Mouse (Mus musculus) midbrain, embryonic 15.5 days (tissue): ENCODE data around the gene Kcnn4. TPM values are rescaled to one million over a fixed set of nuclear protein-coding genes. Genes with fewer than 3 reads are reported as not detected.
A peak's percentile ranks its signal among the peaks of the same experiment; 100 is the strongest.

Source experiments
- ATAC-seq: fragments of 200-750 bp; cut with Nextera tagmentation; replicated peaks from 2 replicates; pipeline ENCODE4 v1.8.0; 2017; ENCODE audit warnings: moderate TSS enrichment
- H3K27ac ChIP-seq: fragments of 300-500 bp; sonication (generic); 2 replicates; pipeline ENCODE4 v1.5.1; 2015; ENCODE audit warnings: mild to moderate bottlenecking, inconsistent platforms
- H3K27me3 ChIP-seq: fragments of 300-500 bp; sonication (generic); replicated peaks from 2 replicates; pipeline ENCODE4 v1.6.1; 2015; ENCODE audit warnings: inconsistent platforms
- H3K36me3 ChIP-seq: fragments of 300-500 bp; sonication (generic); replicated peaks from 2 replicates; pipeline ENCODE4 v1.6.1; 2015; ENCODE audit warnings: inconsistent platforms
- H3K4me1 ChIP-seq: fragments of 300-500 bp; sonication (generic); 2 replicates; pipeline ENCODE4 v1.6.1; 2015; ENCODE audit warnings: inconsistent platforms
- H3K4me2 ChIP-seq: fragments of 300-500 bp; sonication (generic); 2 replicates; pipeline ENCODE4 v1.6.1; 2015; ENCODE audit warnings: inconsistent platforms, mild to moderate bottlenecking, moderate library complexity
- H3K4me3 ChIP-seq: fragments of 300-500 bp; sonication (generic); 2 replicates; pipeline ENCODE4 v1.5.1; 2015; ENCODE audit warnings: mild to moderate bottlenecking, inconsistent platforms
- H3K9ac ChIP-seq: fragments of 300-500 bp; sonication (generic); 2 replicates; pipeline ENCODE4 v1.6.1; 2015; ENCODE audit warnings: mild to moderate bottlenecking, inconsistent platforms
- H3K9me3 ChIP-seq: fragments of 300-500 bp; sonication (generic); 2 replicates; pipeline ENCODE4 v1.6.1; 2016; ENCODE audit warnings: inconsistent platforms
- WGBS: fragments of 180-500 bp; shearing (Covaris S2); methylation state at CpG from one replicate; pipeline ENCODE4 v1.1.7; 2015; ENCODE audit warnings: mixed read lengths; 5-methylcytosine and 5-hydroxymethylcytosine counted together
- polyA plus RNA-seq: library from polyadenylated mRNA; unstranded; fragments of >200 nt; fragmentation: Nextera tagmentation; extraction: Ambion mirVana; gene quantifications from 2 replicates; pipeline ENCODE4 v1.2.1, GENCODE M21; 2015

The Kcnn4 gene
- polyA plus RNA-seq, 1 experiment from 2014 or later, result 0.92 TPM

GRCm38 (mm10) chr7:24348896-24349295 is 21.2 kb upstream of the Kcnn4 start, which contains the start of gene Lypd5:
Gene Lypd5 (plus strand): TSS chr7:24349196.
- Histone ChIP-seq H3K9me3 (no peaks in the 10 kb centered on the region), H3K9ac (no peak within 1 kb of the TSS), H3K27me3 (no peaks in the 10 kb centered on the region), H3K4me1 (no peaks in the 10 kb centered on the region), H3K27ac (no peak within 1 kb of the TSS), H3K4me3 (no peak within 1 kb of the TSS), H3K36me3 (no peaks in the 10 kb centered on the region), H3K4me2 (no peak within 1 kb of the TSS)
- 42% methylated on average over 6 of the region's 6 CpGs for WGBS
- ATAC-seq, result no peak

- no peak overlapping the region for H3K9ac ChIP-seq
- no peaks in the 10 kb centered on the region for H3K4me1 ChIP-seq
- H3K4me2 ChIP-seq, result no peak overlapping the region
- no peak overlapping the region for H3K4me3 ChIP-seq
- no peaks in the 10 kb centered on the region for H3K9me3 ChIP-seq
- no peaks in the 10 kb centered on the region for H3K27me3 ChIP-seq
- H3K27ac ChIP-seq, result no peak overlapping the region
- H3K36me3 ChIP-seq, result no peaks in the 10 kb centered on the region
- 86% methylated on average over 6 of the region's 6 CpGs for WGBS
- ATAC-seq, result no peak
Observed at GRCm38 (mm10) chr7:24355646-24356045, 14.4 kb upstream of the Kcnn4 start.

GRCm38 (mm10) chr7:24356081-24356480 is 14.0 kb upstream of the Kcnn4 start:
- ATAC-seq, result no peak
- H3K27me3 ChIP-seq, result no peaks in the 10 kb centered on the region
- H3K9ac ChIP-seq, result no peak overlapping the region
- no peak overlapping the region for H3K4me3 ChIP-seq
- no peak overlapping the region for H3K27ac ChIP-seq
- H3K9me3 ChIP-seq, result no peaks in the 10 kb centered on the region
- H3K4me1 ChIP-seq, result no peaks in the 10 kb centered on the region
- H3K4me2 ChIP-seq, result no peak overlapping the region
- 79% methylated on average over 10 of the region's 10 CpGs for WGBS
- H3K36me3 ChIP-seq, result no peaks in the 10 kb centered on the region

GRCm38 (mm10) chr7:24357899-24358298 is 12.2 kb upstream of the Kcnn4 start:
- no peaks in the 10 kb centered on the region for H3K27me3 ChIP-seq
- no peak overlapping the region for H3K4me3 ChIP-seq
- 53% methylated on average over 4 of the region's 4 CpGs for WGBS
- no peaks in the 10 kb centered on the region for H3K36me3 ChIP-seq
- no peaks in the 10 kb centered on the region for H3K9me3 ChIP-seq
- no peak for ATAC-seq
- H3K9ac ChIP-seq, result no peak overlapping the region
- no peak overlapping the region for H3K4me2 ChIP-seq
- H3K27ac ChIP-seq, result no peak overlapping the region
- H3K4me1 ChIP-seq, result no peaks in the 10 kb centered on the region

- Histone ChIP-seq H3K4me1 (no peaks in the 10 kb centered on the region), H3K4me3 (no peak overlapping the region), H3K9ac (no peak overlapping the region), H3K27ac (no peak overlapping the region), H3K4me2 (no peak overlapping the region), H3K36me3 (no peaks in the 10 kb centered on the region), H3K9me3 (no peaks in the 10 kb centered on the region), H3K27me3 (peaks cover 3% of the 10 kb centered on the region; the same call in 1 of the 2 replicates)
- 27% methylated on average over 9 of the region's 9 CpGs for WGBS
- no peak for ATAC-seq
Observed at GRCm38 (mm10) chr7:24359269-24359668, 10.8 kb upstream of the Kcnn4 start.

GRCm38 (mm10) chr7:24361001-24361400 is 9.1 kb upstream of the Kcnn4 start:
- Histone ChIP-seq H3K4me3 (no peak overlapping the region), H3K9me3 (no peaks in the 10 kb centered on the region), H3K4me2 (no peak overlapping the region), H3K27me3 (peaks cover 4% of the 10 kb centered on the region; the same call in 1 of the 2 replicates), H3K9ac (no peak overlapping the region), H3K36me3 (no peaks in the 10 kb centered on the region), H3K27ac (no peak overlapping the region), H3K4me1 (no peaks in the 10 kb centered on the region; the same call in 1 of the 2 replicates)
- no peak for ATAC-seq
- 69% methylated on average over 4 of the region's 4 CpGs for WGBS

- no peak overlapping the region for H3K9ac ChIP-seq
- H3K4me2 ChIP-seq, result no peak overlapping the region
- H3K27ac ChIP-seq, result no peak overlapping the region
- H3K4me1 ChIP-seq, result no peaks in the 10 kb centered on the region; the same call in 1 of the 2 replicates
- peaks cover 4% of the 10 kb centered on the region; the same call in 1 of the 2 replicates for H3K27me3 ChIP-seq
- no peaks in the 10 kb centered on the region for H3K36me3 ChIP-seq
- 24% methylated on average over 6 of the region's 7 CpGs for WGBS
- no peak for ATAC-seq
- no peak overlapping the region for H3K4me3 ChIP-seq
- no peaks in the 10 kb centered on the region for H3K9me3 ChIP-seq
Observed at GRCm38 (mm10) chr7:24363228-24363627, 6.8 kb upstream of the Kcnn4 start.

GRCm38 (mm10) chr7:24364827-24365226 is 5.2 kb upstream of the Kcnn4 start:
- Histone ChIP-seq H3K27ac (no peak overlapping the region), H3K9ac (no peak overlapping the region), H3K36me3 (no peaks in the 10 kb centered on the region), H3K4me1 (no peaks in the 10 kb centered on the region; the same call in 1 of the 2 replicates), H3K4me2 (no peak overlapping the region), H3K4me3 (no peak overlapping the region), H3K9me3 (no peaks in the 10 kb centered on the region), H3K27me3 (peaks cover 4% of the 10 kb centered on the region; the same call in 1 of the 2 replicates)
- 21% methylated on average over 10 of the region's 10 CpGs for WGBS
- ATAC-seq, result peak; percentile 78

GRCm38 (mm10) chr7:24365258-24366014 is 4.6 kb upstream of the Kcnn4 start:
- no peaks in the 10 kb centered on the region for H3K9me3 ChIP-seq

GRCm38 (mm10) chr7:24366716-24367632 is 3.1 kb upstream of the Kcnn4 start:
- no peaks in the 10 kb centered on the region for H3K36me3 ChIP-seq
- no peak overlapping the region for H3K9ac ChIP-seq
- no peaks in the 10 kb centered on the region for H3K9me3 ChIP-seq
- H3K27me3 ChIP-seq, result peaks cover 4% of the 10 kb centered on the region; the same call in 1 of the 2 replicates
- no peak for ATAC-seq
- no peak overlapping the region for H3K4me2 ChIP-seq
- no peak overlapping the region for H3K4me3 ChIP-seq
- 75% methylated on average over 15 of the region's 15 CpGs for WGBS
- H3K4me1 ChIP-seq, result no peaks in the 10 kb centered on the region; the same call in 1 of the 2 replicates
- H3K27ac ChIP-seq, result no peak overlapping the region

More at GRCm38 (mm10) chr7:24365258-24366014, 4.6 kb upstream of the Kcnn4 start:
- Histone ChIP-seq H3K9ac (no peak overlapping the region), H3K4me3 (no peak overlapping the region), H3K27me3 (peaks cover 4% of the 10 kb centered on the region; the same call in 1 of the 2 replicates), H3K4me1 (no peaks in the 10 kb centered on the region; the same call in 1 of the 2 replicates), H3K27ac (no peak overlapping the region), H3K4me2 (no peak overlapping the region), H3K36me3 (no peaks in the 10 kb centered on the region)
- peak; percentile 46 for ATAC-seq
- 81% methylated on average over 5 of the region's 5 CpGs for WGBS

- H3K36me3 ChIP-seq, result no peaks in the 10 kb centered on the region
- WGBS, result 77% methylated on average over 4 of the region's 4 CpGs
- no peak overlapping the region for H3K27ac ChIP-seq
- H3K9ac ChIP-seq, result no peak overlapping the region
- H3K4me2 ChIP-seq, result no peak overlapping the region
- peaks cover 4% of the 10 kb centered on the region; the same call in 1 of the 2 replicates for H3K27me3 ChIP-seq
- H3K4me3 ChIP-seq, result no peak overlapping the region
- H3K9me3 ChIP-seq, result no peaks in the 10 kb centered on the region
- H3K4me1 ChIP-seq, result no peaks in the 10 kb centered on the region; the same call in 1 of the 2 replicates
- ATAC-seq, result no peak
Observed at GRCm38 (mm10) chr7:24368226-24368625, 1.8 kb upstream of the Kcnn4 start.

- H3K4me2 ChIP-seq, result no peak overlapping the region
- no peaks in the 10 kb centered on the region for H3K36me3 ChIP-seq
- H3K27me3 ChIP-seq, result peaks cover 4% of the 10 kb centered on the region; the same call in 1 of the 2 replicates
- no peaks in the 10 kb centered on the region for H3K9me3 ChIP-seq
- no peak for ATAC-seq
- H3K9ac ChIP-seq, result no peak overlapping the region
- H3K27ac ChIP-seq, result no peak overlapping the region
- 92% methylated on average over 7 of the region's 7 CpGs for whole genome bisulfite sequencing
- H3K4me3 ChIP-seq, result no peak overlapping the region
- peaks cover 6% of the 10 kb centered on the region; the same call in 1 of the 2 replicates for H3K4me1 ChIP-seq
Observed at GRCm38 (mm10) chr7:24368946-24369345, 1.1 kb upstream of the Kcnn4 start.
